ENCODE assay signal across 27 mouse cellular contexts in the genomic region with DNA sequence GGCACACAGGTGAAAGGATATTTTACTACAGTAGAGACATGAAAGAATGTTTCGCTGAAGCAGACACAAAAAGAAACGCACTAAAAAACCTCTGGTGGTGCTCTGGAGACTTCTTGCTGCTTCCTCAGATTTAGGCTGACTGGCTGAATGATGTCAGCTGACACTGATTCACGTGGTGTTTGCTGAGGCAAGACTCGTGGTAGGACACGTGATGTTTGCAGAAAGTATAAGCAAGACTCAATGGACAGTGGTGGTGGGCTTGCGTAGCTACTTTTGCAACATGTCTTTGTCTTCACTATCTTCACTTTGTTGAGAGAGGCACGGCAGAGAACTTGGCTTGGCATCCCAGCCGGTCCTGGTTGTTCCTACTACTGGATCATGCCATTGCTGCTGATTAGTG. TPM values are rescaled to one million over a fixed set of nuclear protein-coding genes. Genes with fewer than 3 reads are reported as not detected.
A peak's percentile ranks its signal among the peaks of the same experiment; 100 is the strongest.
DNase-seq lines count a peak whose midpoint lies in the region; ATAC-seq and TF ChIP-seq lines count a peak whose summit lies in the region.
"Had no signal": no experiment of that assay in that cellular context is flagged by ENCODE, and none has a peak within 500 bp of the region (broad histone marks: within the 10 kb centered on the region; RNA-seq: fewer than 3 reads in every experiment).

No protein-coding gene starts in this region.

- H3K27ac ChIP-seq in kidney, embryonic 15.5 days: no peak overlapping the region
- no peak overlapping the region for H3K27ac ChIP-seq in kidney, embryonic 14.5 days (ENCODE audit: low read depth, low read length)
- peak overlapping the region; percentile 82 for H3K27ac ChIP-seq in bone marrow macrophage, adult 2 months (ENCODE audit: insufficient read depth, low read depth, low read length)
- H3K27ac ChIP-seq: embryonic facial prominence, embryonic 12.5 days; embryonic facial prominence, embryonic 15.5 days; gastrocnemius, adult 2 months; hindbrain, embryonic 12.5 days; hindbrain, embryonic 15.5 days had no signal

- no peak for TF ChIP-seq CTCF in bone marrow macrophage, adult 2 months (IDR thresholded peaks at IDR 0.05; ENCODE audit: low read depth, low read length)

- 94% methylated on average over 8 of the region's 8 CpGs for WGBS in kidney, embryonic 15.5 days
- 93% methylated on average over 8 of the region's 8 CpGs for WGBS in kidney, embryonic 14.5 days

- no peak for ATAC-seq in kidney, embryonic 15.5 days (replicated peaks; ENCODE audit: low FRiP score)
- no peak for ATAC-seq in kidney, embryonic 14.5 days (ENCODE audit: low FRiP score, low TSS enrichment)
- ATAC-seq: forebrain, embryonic 14.5 days; forebrain, postnatal 0 days had no signal

- no peak overlapping the region for H3K4me3 ChIP-seq in kidney, embryonic 15.5 days (replicated peaks)
- H3K4me3 ChIP-seq in kidney, embryonic 14.5 days (ENCODE audit: low read length): no peak overlapping the region
- no peak overlapping the region for H3K4me3 ChIP-seq in bone marrow macrophage, adult 2 months (ENCODE audit: insufficient read depth, low read length)
- H3K4me3 ChIP-seq: embryonic facial prominence, embryonic 12.5 days; embryonic facial prominence, embryonic 15.5 days; gastrocnemius, adult 2 months; hindbrain, embryonic 12.5 days; hindbrain, embryonic 15.5 days had no signal

- peak; percentile 41 for DNase-seq in kidney, adult 11 months
- peak; percentile 58 for DNase-seq in kidney, adult 9 months
- DNase-seq in Muller cell, postnatal 12 days (ENCODE audit: inconsistent ontology term): no peak
- DNase-seq: adrenal gland, adult 8-10 months; adrenal gland, postnatal 36 days; B cell, adult 2 months; cerebellum, adult 11 months; cerebellum, adult 2 months; cerebellum, adult 9-11 months; cerebellum, postnatal 25 days; forebrain, postnatal 0 days; gastrocnemius, adult 2 months; gastrocnemius, postnatal 14 days; heart, adult 11 months had no signal

- TF ChIP-seq POLR2A in bone marrow macrophage, adult 2 months (IDR thresholded peaks at IDR 0.05; ENCODE audit: borderline replicate concordance, low read depth, low read length): no peak

- no peaks in the 10 kb centered on the region for H3K27me3 ChIP-seq in kidney, embryonic 15.5 days
- H3K27me3 ChIP-seq in kidney, embryonic 14.5 days (ENCODE audit: control insufficient read depth, insufficient read depth, low read length): no peaks in the 10 kb centered on the region
- H3K27me3 ChIP-seq: CH12.LX; embryonic facial prominence, embryonic 12.5 days; embryonic facial prominence, embryonic 15.5 days; hindbrain, embryonic 12.5 days; hindbrain, embryonic 15.5 days had no signal

- no peak overlapping the region for H3K4me2 ChIP-seq in kidney, embryonic 15.5 days
- H3K4me2 ChIP-seq in kidney, embryonic 14.5 days (replicated peaks; ENCODE audit: low read depth, low read length): no peak overlapping the region
- H3K4me2 ChIP-seq: embryonic facial prominence, embryonic 12.5 days; embryonic facial prominence, embryonic 15.5 days; heart, embryonic 11.5 days; hindbrain, embryonic 12.5 days; hindbrain, embryonic 15.5 days had no signal

- H3K9me3 ChIP-seq in kidney, embryonic 15.5 days (replicated peaks): no peaks in the 10 kb centered on the region
- no peaks in the 10 kb centered on the region for H3K9me3 ChIP-seq in kidney, embryonic 14.5 days (ENCODE audit: control insufficient read depth, low read length)
- H3K9me3 ChIP-seq: embryonic facial prominence, embryonic 12.5 days; embryonic facial prominence, embryonic 15.5 days; G1E; hindbrain, embryonic 12.5 days; hindbrain, embryonic 15.5 days had no signal

- H3K4me1 ChIP-seq in kidney, embryonic 15.5 days: peaks cover 6% of the 10 kb centered on the region; the same call in 1 of the 2 replicates
- no peaks in the 10 kb centered on the region for H3K4me1 ChIP-seq in kidney, embryonic 14.5 days (ENCODE audit: control insufficient read depth, insufficient read depth, low read length)
- peaks cover 20% of the 10 kb centered on the region for H3K4me1 ChIP-seq in bone marrow macrophage, adult 2 months (ENCODE audit: control insufficient read depth, insufficient read depth, low read length)
- H3K4me1 ChIP-seq: embryonic facial prominence, embryonic 12.5 days; embryonic facial prominence, embryonic 15.5 days; hindbrain, embryonic 12.5 days; hindbrain, embryonic 15.5 days had no signal

- peaks cover 26% of the 10 kb centered on the region for H3K36me3 ChIP-seq in kidney, embryonic 15.5 days
- H3K36me3 ChIP-seq in kidney, embryonic 14.5 days (ENCODE audit: control insufficient read depth, insufficient read depth, low read length): peaks cover 16% of the 10 kb centered on the region

- no peak overlapping the region for H3K9ac ChIP-seq in kidney, embryonic 15.5 days
- no peak overlapping the region for H3K9ac ChIP-seq in kidney, embryonic 14.5 days (ENCODE audit: low read depth, low read length)
- H3K9ac ChIP-seq: embryonic facial prominence, embryonic 12.5 days; embryonic facial prominence, embryonic 15.5 days; forebrain, postnatal 0 days; hindbrain, embryonic 12.5 days; hindbrain, embryonic 15.5 days had no signal

RNA-seq across cellular contexts. Expression of a gene that starts 8.9 kb away (rescaled TPM):
- 680 and 703 TPM in 2 replicates for polyA plus RNA-seq in kidney, embryonic 15.5 days (2015; fragmentation: Nextera tagmentation; extraction: Ambion mirVana)
- polyA plus RNA-seq in kidney, embryonic 14.5 days (2014; fragmentation: Nextera tagmentation; extraction: Ambion mirVana): 969 and 1,061 TPM in 2 replicates
- 787 and 846 TPM in 2 replicates for polyA plus RNA-seq in bone marrow macrophage, adult 2 months (2012; ENCODE audit: insufficient read depth, insufficient read length, missing spikeins)

RNA-seq across cellular contexts. Expression of a gene that starts 17.1 kb away (rescaled TPM):
- polyA plus RNA-seq in kidney, embryonic 15.5 days (2015; fragmentation: Nextera tagmentation; extraction: Ambion mirVana): 102 and 115 TPM in 2 replicates
- polyA plus RNA-seq in kidney, embryonic 14.5 days (2014; fragmentation: Nextera tagmentation; extraction: Ambion mirVana): 122 and 153 TPM in 2 replicates
- polyA plus RNA-seq in bone marrow macrophage, adult 2 months (2012; ENCODE audit: insufficient read depth, insufficient read length, missing spikeins): 31.6 and 33.3 TPM in 2 replicates

RNA-seq across cellular contexts. Expression of a gene that starts 48.1 kb away (rescaled TPM):
- polyA plus RNA-seq in kidney, embryonic 15.5 days (2015; fragmentation: Nextera tagmentation; extraction: Ambion mirVana): 13.3 TPM in 2 replicates
- 5.9 and 10.4 TPM in 2 replicates for polyA plus RNA-seq in kidney, embryonic 14.5 days (2014; fragmentation: Nextera tagmentation; extraction: Ambion mirVana)
- not detected in 2 replicates for polyA plus RNA-seq in bone marrow macrophage, adult 2 months (2012; ENCODE audit: insufficient read depth, insufficient read length, missing spikeins)
- polyA plus RNA-seq: G1E; heart, embryonic 11.5 days; heart, embryonic 14.5 days; heart, postnatal 0 days had no signal
